In the genomic region with DNA sequence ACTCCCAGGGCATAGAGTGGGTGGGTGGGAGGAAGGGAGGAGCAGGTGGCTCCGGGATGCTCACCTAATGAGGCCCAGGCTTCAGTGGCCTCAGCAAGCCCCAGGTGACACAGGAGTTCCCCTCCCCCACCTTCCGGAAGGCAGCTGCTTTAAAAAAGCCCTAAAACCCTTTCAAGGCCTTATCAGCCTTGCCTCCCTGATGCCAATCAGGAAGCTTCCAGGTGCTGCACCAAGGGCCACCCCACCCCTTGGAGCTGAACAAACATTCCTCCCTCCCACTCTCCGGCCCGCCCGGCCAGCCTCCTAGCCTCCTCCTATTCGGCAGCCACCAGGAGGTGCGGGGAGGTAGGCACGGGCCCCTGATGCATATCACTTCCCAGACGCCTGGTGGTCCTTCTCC, we compare ENCODE assay signal across 10 mouse cellular contexts. TPM values are rescaled to one million over a fixed set of nuclear protein-coding genes. Genes with fewer than 3 reads are reported as not detected.
DNase-seq lines count a peak whose midpoint lies in the region; ATAC-seq and TF ChIP-seq lines count a peak whose summit lies in the region.
"Had no signal": no experiment of that assay in that cellular context is flagged by ENCODE, and none has a peak within 500 bp of the region (broad histone marks: within the 10 kb centered on the region; RNA-seq: fewer than 3 reads in every experiment).

No protein-coding gene starts in this region.

- H3K36me3 ChIP-seq in hindbrain, embryonic 10.5 days: peaks cover 26% of the 10 kb centered on the region
- H3K36me3 ChIP-seq in hindbrain, postnatal 0 days (ENCODE audit: insufficient read depth, low read length): no peaks in the 10 kb centered on the region
- no peaks in the 10 kb centered on the region for H3K36me3 ChIP-seq in hindbrain, embryonic 16.5 days (ENCODE audit: control insufficient read depth, insufficient read depth, low read length)
- H3K36me3 ChIP-seq in midbrain, embryonic 16.5 days (ENCODE audit: control insufficient read depth, insufficient read depth, low read length): no peaks in the 10 kb centered on the region

- peaks cover 13% of the 10 kb centered on the region; the same call in 1 of the 2 replicates for H3K27me3 ChIP-seq in hindbrain, embryonic 10.5 days (ENCODE audit: insufficient read depth, poor library complexity, severe bottlenecking)
- H3K27me3 ChIP-seq in hindbrain, postnatal 0 days (ENCODE audit: insufficient read depth, low read length): no peaks in the 10 kb centered on the region
- H3K27me3 ChIP-seq in hindbrain, embryonic 16.5 days (replicated peaks; ENCODE audit: control insufficient read depth, insufficient read depth, low read length): no peaks in the 10 kb centered on the region
- no peaks in the 10 kb centered on the region for H3K27me3 ChIP-seq in midbrain, embryonic 16.5 days (ENCODE audit: control insufficient read depth, insufficient read depth, low read depth, low read length)

- H3K9me3 ChIP-seq in hindbrain, embryonic 10.5 days: no peaks in the 10 kb centered on the region
- H3K9me3 ChIP-seq in hindbrain, postnatal 0 days (ENCODE audit: low read length): no peaks in the 10 kb centered on the region
- no peaks in the 10 kb centered on the region for H3K9me3 ChIP-seq in hindbrain, embryonic 16.5 days (ENCODE audit: control insufficient read depth, low read length)
- no peaks in the 10 kb centered on the region for H3K9me3 ChIP-seq in midbrain, embryonic 16.5 days (replicated peaks; ENCODE audit: control insufficient read depth, low read length, poor library complexity, severe bottlenecking)

- no peak overlapping the region for H3K4me2 ChIP-seq in hindbrain, postnatal 0 days (ENCODE audit: low read depth, low read length)
- H3K4me2 ChIP-seq in hindbrain, embryonic 16.5 days (ENCODE audit: low read length): peak overlapping the region; percentile 18; the same call in 1 of the 2 replicates
- peak overlapping the region; percentile 12 for H3K4me2 ChIP-seq in midbrain, embryonic 16.5 days (ENCODE audit: low read length)

- no peak for ATAC-seq in hindbrain, postnatal 0 days
- ATAC-seq in hindbrain, embryonic 16.5 days: no peak
- no peak for ATAC-seq in midbrain, embryonic 16.5 days

- H3K4me3 ChIP-seq in hindbrain, embryonic 10.5 days: peak overlapping the region; percentile 31
- no peak overlapping the region for H3K4me3 ChIP-seq in hindbrain, postnatal 0 days (ENCODE audit: low read length)
- no peak overlapping the region for H3K4me3 ChIP-seq in hindbrain, embryonic 16.5 days (ENCODE audit: low read length)
- no peak overlapping the region for H3K4me3 ChIP-seq in midbrain, embryonic 16.5 days (ENCODE audit: low read depth, low read length)

- H3K9ac ChIP-seq in hindbrain, postnatal 0 days (replicated peaks; ENCODE audit: low read length): no peak overlapping the region
- H3K9ac ChIP-seq in hindbrain, embryonic 16.5 days (ENCODE audit: low read depth, low read length): peak overlapping the region; percentile 40
- H3K9ac ChIP-seq in midbrain, embryonic 16.5 days (ENCODE audit: low read depth, low read length): no peak overlapping the region; the same call in 1 of the 2 replicates

- peak overlapping the region; percentile 76 for H3K27ac ChIP-seq in hindbrain, embryonic 10.5 days
- no peak overlapping the region for H3K27ac ChIP-seq in hindbrain, postnatal 0 days
- no peak overlapping the region for H3K27ac ChIP-seq in hindbrain, embryonic 16.5 days (ENCODE audit: low read depth, low read length)
- H3K27ac ChIP-seq in midbrain, embryonic 16.5 days (ENCODE audit: low read length): no peak overlapping the region; the same call in 1 of the 2 replicates

- 12% methylated on average over 9 of the region's 9 CpGs for WGBS in hindbrain, embryonic 10.5 days
- WGBS in hindbrain, postnatal 0 days: 29% methylated on average over 8 of the region's 9 CpGs
- 32% methylated on average over 9 of the region's 9 CpGs for WGBS in hindbrain, embryonic 16.5 days
- WGBS in midbrain, embryonic 16.5 days: 14% methylated on average over 9 of the region's 9 CpGs

- no peak for DNase-seq in hindbrain, embryonic 10.5 days (ENCODE audit: low spot score)
- DNase-seq in hindbrain, postnatal 0 days (ENCODE audit: low spot score): no peak
- DNase-seq in R1 (ENCODE audit: low read depth, low spot score): peak; percentile 33
- DNase-seq in left cerebral cortex, postnatal 14 days (ENCODE audit: low spot score in 2 of 2): no peak
- DNase-seq in right cerebral cortex, postnatal 14 days: no peak
- no peak for DNase-seq in heart, postnatal 25 days (ENCODE audit: low spot score)
- DNase-seq: adrenal gland, postnatal 36 days; heart, adult 18-20 months had no signal

- intact Hi-C loops in left cerebral cortex, postnatal 14 days (cut with DNase I): loop anchor here (5.0 kb wide), 1 partner anchor 43 kb away; no protein-coding TSS in a partner anchor
- intact Hi-C loops in heart, postnatal 25 days (cut with DNase I): loop anchor here (1.0 kb wide), 1 partner anchor 19 kb away; no protein-coding TSS in a partner anchor

- no peak for TF ChIP-seq CTCF in hindbrain, postnatal 0 days (IDR thresholded peaks at IDR 0.05; ENCODE audit: low read depth)

- peaks cover 95% of the 10 kb centered on the region for H3K4me1 ChIP-seq in hindbrain, embryonic 10.5 days (replicated peaks)
- peaks cover 34% of the 10 kb centered on the region for H3K4me1 ChIP-seq in hindbrain, postnatal 0 days (ENCODE audit: insufficient read depth, low read length)
- peaks cover 62% of the 10 kb centered on the region for H3K4me1 ChIP-seq in hindbrain, embryonic 16.5 days (ENCODE audit: control insufficient read depth, insufficient read depth, low read depth, low read length)
- peaks cover 65% of the 10 kb centered on the region for H3K4me1 ChIP-seq in midbrain, embryonic 16.5 days (ENCODE audit: control insufficient read depth, insufficient read depth, low read length)

RNA-seq across cellular contexts. Expression of a gene that starts 6.0 kb away (rescaled TPM):
- 13.4 and 21.5 TPM in 2 replicates for polyA plus RNA-seq in hindbrain, embryonic 10.5 days (2016; fragmentation: Nextera tagmentation; extraction: Ambion mirVana)
- total RNA-seq in hindbrain, postnatal 0 days (2014; rRNA removed): 136 and 150 TPM in 2 replicates
- 12.6 and 13.0 TPM in 2 replicates for polyA plus RNA-seq in hindbrain, postnatal 0 days (2015; fragmentation: Nextera tagmentation; extraction: Ambion mirVana)
- polyA plus RNA-seq in hindbrain, embryonic 16.5 days (2015; fragmentation: Nextera tagmentation; extraction: Ambion mirVana): 7.8 and 10.1 TPM in 2 replicates
- polyA plus RNA-seq in midbrain, embryonic 16.5 days (2015; fragmentation: Nextera tagmentation; extraction: Ambion mirVana): 13.1 and 17.5 TPM in 2 replicates
- total RNA-seq in left cerebral cortex, postnatal 14 days (2021): 10 to 100 TPM; 31.6 to 32.7 TPM
- total RNA-seq in heart, postnatal 25 days (2021): under 1 TPM; 0.49 to 0.89 TPM

RNA-seq across cellular contexts. Expression of a gene that starts 56.1 kb away (rescaled TPM):
- 23.4 and 38.4 TPM in 2 replicates for polyA plus RNA-seq in hindbrain, embryonic 10.5 days (2016; fragmentation: Nextera tagmentation; extraction: Ambion mirVana)
- 65.5 and 72.0 TPM in 2 replicates for total RNA-seq in hindbrain, postnatal 0 days (2014; rRNA removed)
- 75.8 and 79.7 TPM in 2 replicates for polyA plus RNA-seq in hindbrain, postnatal 0 days (2015; fragmentation: Nextera tagmentation; extraction: Ambion mirVana)
- 49.8 and 53.9 TPM in 2 replicates for polyA plus RNA-seq in hindbrain, embryonic 16.5 days (2015; fragmentation: Nextera tagmentation; extraction: Ambion mirVana)
- polyA plus RNA-seq in midbrain, embryonic 16.5 days (2015; fragmentation: Nextera tagmentation; extraction: Ambion mirVana): 29.3 and 40.8 TPM in 2 replicates
- 10 to 100 TPM; 36.1 to 43.9 TPM for total RNA-seq in left cerebral cortex, postnatal 14 days (2021)
- 10 to 100 TPM; 47.0 to 48.4 TPM for total RNA-seq in heart, postnatal 25 days (2021)
